Comparison of ENCODE assay signal across 8 mouse cellular contexts in the genomic region with DNA sequence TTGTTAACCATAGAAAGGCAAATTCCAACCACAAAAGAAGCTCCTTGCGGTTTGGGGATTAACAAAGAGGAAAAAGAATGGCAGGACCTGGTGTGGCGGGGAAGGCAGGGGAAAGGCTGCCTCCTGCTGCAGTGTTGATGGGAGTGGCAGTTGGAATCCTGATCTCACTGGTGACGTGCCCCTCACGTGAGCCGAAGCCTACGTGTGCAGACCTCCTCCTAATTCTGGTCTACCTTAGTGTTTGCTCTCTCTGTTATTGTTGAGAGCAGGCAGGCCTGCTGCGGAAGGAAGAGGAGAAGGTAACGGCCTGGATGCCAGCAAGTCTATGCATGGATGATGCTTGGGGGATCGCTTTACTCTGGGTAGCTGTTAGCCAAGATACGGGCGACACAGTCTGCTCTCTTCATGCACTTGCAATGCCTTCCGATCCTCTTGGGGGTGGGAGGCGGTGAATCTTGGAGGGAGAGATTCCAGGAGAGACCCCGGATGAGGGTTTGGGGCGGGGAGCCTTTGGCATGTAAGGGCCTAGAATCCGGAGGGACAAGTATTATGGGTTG. TPM values are rescaled to one million over a fixed set of nuclear protein-coding genes. Genes with fewer than 3 reads are reported as not detected.
DNase-seq lines count a peak whose midpoint lies in the region; ATAC-seq and TF ChIP-seq lines count a peak whose summit lies in the region.

Gene Armcx1 (plus strand): TSS at position 212 of the 557 bp plus-strand sequence.

- H3K4me1 ChIP-seq in embryonic facial prominence, embryonic 13.5 days, result peaks cover 4% of the 10 kb centered on the region; the same call in 1 of the 2 replicates
- no peaks in the 10 kb centered on the region for H3K4me1 ChIP-seq in limb, embryonic 12.5 days (replicated peaks)
- H3K4me1 ChIP-seq in midbrain, embryonic 14.5 days (ENCODE audit: control insufficient read depth, insufficient read depth, low read length), result no peaks in the 10 kb centered on the region
- H3K4me1 ChIP-seq in stomach, postnatal 0 days (replicated peaks; ENCODE audit: control insufficient read depth, insufficient read depth), result no peaks in the 10 kb centered on the region

- H3K4me3 ChIP-seq in embryonic facial prominence, embryonic 13.5 days, result peak within 1 kb of the TSS; percentile 51
- H3K4me3 ChIP-seq in limb, embryonic 12.5 days (replicated peaks), result peak within 1 kb of the TSS; percentile 52
- H3K4me3 ChIP-seq in midbrain, embryonic 14.5 days (replicated peaks; ENCODE audit: low read depth, low read length), result peak within 1 kb of the TSS; percentile 43
- peak within 1 kb of the TSS; percentile 46 for H3K4me3 ChIP-seq in stomach, postnatal 0 days (ENCODE audit: low read depth, low read length)

- H3K27me3 ChIP-seq in embryonic facial prominence, embryonic 13.5 days, result peaks cover 23% of the 10 kb centered on the region
- peaks cover 21% of the 10 kb centered on the region for H3K27me3 ChIP-seq in limb, embryonic 12.5 days
- no peaks in the 10 kb centered on the region; the same call in 1 of the 2 replicates for H3K27me3 ChIP-seq in midbrain, embryonic 14.5 days (ENCODE audit: control insufficient read depth, insufficient read depth, low read length)
- no peaks in the 10 kb centered on the region for H3K27me3 ChIP-seq in stomach, postnatal 0 days (ENCODE audit: control insufficient read depth, insufficient read depth, low read length)

- peak within 1 kb of the TSS; percentile 53 for H3K4me2 ChIP-seq in embryonic facial prominence, embryonic 13.5 days
- peak within 1 kb of the TSS; percentile 51 for H3K4me2 ChIP-seq in limb, embryonic 12.5 days
- H3K4me2 ChIP-seq in midbrain, embryonic 14.5 days (ENCODE audit: low read length), result peak within 1 kb of the TSS; percentile 61
- H3K4me2 ChIP-seq in stomach, postnatal 0 days (replicated peaks; ENCODE audit: low read depth), result peak within 1 kb of the TSS; percentile 56

- WGBS in embryonic facial prominence, embryonic 13.5 days, result 17% methylated on average over 16 of the region's 16 CpGs
- WGBS in limb, embryonic 12.5 days, result 15% methylated on average over 16 of the region's 16 CpGs
- WGBS in midbrain, embryonic 14.5 days, result 20% methylated on average over 16 of the region's 16 CpGs
- 14% methylated on average over 16 of the region's 16 CpGs for WGBS in stomach, postnatal 0 days

- TF ChIP-seq EP300 in stomach, postnatal 0 days (optimal IDR thresholded peaks at IDR 0.05), result no peak

- peak; percentile 91 for ATAC-seq in embryonic facial prominence, embryonic 13.5 days (ENCODE audit: insufficient number of reproducible peaks, insufficient read depth, low FRiP score, low TSS enrichment, low read depth)
- ATAC-seq in limb, embryonic 12.5 days (ENCODE audit: insufficient number of reproducible peaks, insufficient read depth, low FRiP score, low TSS enrichment, low read depth), result peak; percentile 89
- peak; percentile 97 for ATAC-seq in midbrain, embryonic 14.5 days (ENCODE audit: low FRiP score, low TSS enrichment)
- peak; percentile 91 for ATAC-seq in stomach, postnatal 0 days (ENCODE audit: low FRiP score, low TSS enrichment)

- peak within 1 kb of the TSS; percentile 92 for H3K27ac ChIP-seq in embryonic facial prominence, embryonic 13.5 days
- peak within 1 kb of the TSS; percentile 91 for H3K27ac ChIP-seq in limb, embryonic 12.5 days
- H3K27ac ChIP-seq in midbrain, embryonic 14.5 days (replicated peaks; ENCODE audit: low read depth, low read length), result peak within 1 kb of the TSS; percentile 92
- H3K27ac ChIP-seq in stomach, postnatal 0 days (replicated peaks), result peak within 1 kb of the TSS; percentile 86

- peaks cover 8% of the 10 kb centered on the region for H3K36me3 ChIP-seq in embryonic facial prominence, embryonic 13.5 days
- H3K36me3 ChIP-seq in limb, embryonic 12.5 days, result peaks cover 13% of the 10 kb centered on the region; the same call in 1 of the 2 replicates
- peaks cover 15% of the 10 kb centered on the region for H3K36me3 ChIP-seq in midbrain, embryonic 14.5 days (ENCODE audit: control insufficient read depth, insufficient read depth, low read length)
- no peaks in the 10 kb centered on the region for H3K36me3 ChIP-seq in stomach, postnatal 0 days (ENCODE audit: control insufficient read depth, insufficient read depth, low read length)

- no peaks in the 10 kb centered on the region for H3K9me3 ChIP-seq in embryonic facial prominence, embryonic 13.5 days
- H3K9me3 ChIP-seq in limb, embryonic 12.5 days, result no peaks in the 10 kb centered on the region
- no peaks in the 10 kb centered on the region for H3K9me3 ChIP-seq in midbrain, embryonic 14.5 days (ENCODE audit: control insufficient read depth, low read length)
- H3K9me3 ChIP-seq in stomach, postnatal 0 days (ENCODE audit: control insufficient read depth, low read length), result no peaks in the 10 kb centered on the region

- peak; percentile 50 for TF ChIP-seq CTCF in stomach, postnatal 0 days (IDR thresholded peaks at IDR 0.05; ENCODE audit: low read depth)

- peak; percentile 87 for DNase-seq in 3T3-L1 (ENCODE audit: low read depth, low spot score)
- peak; percentile 76 for DNase-seq in adrenal gland, postnatal 14 days
- DNase-seq in heart, adult 8-10 months (ENCODE audit: low spot score), result peak; percentile 40
- DNase-seq in kidney, adult 8-10 months, result peak; percentile 13 to 18
- DNase-seq in midbrain, embryonic 14.5 days, result peak; percentile 89
- peak; percentile 61 for DNase-seq in stomach, postnatal 0 days (ENCODE audit: low spot score)

- H3K9ac ChIP-seq in embryonic facial prominence, embryonic 13.5 days, result peak within 1 kb of the TSS; percentile 77
- H3K9ac ChIP-seq in limb, embryonic 12.5 days (replicated peaks), result peak within 1 kb of the TSS; percentile 60
- peak within 1 kb of the TSS; percentile 64 for H3K9ac ChIP-seq in midbrain, embryonic 14.5 days (replicated peaks; ENCODE audit: low read length)
- peak within 1 kb of the TSS; percentile 58 for H3K9ac ChIP-seq in stomach, postnatal 0 days (ENCODE audit: low read length)

RNA-seq across cellular contexts. Expression of gene Armcx1, which starts in this region (rescaled TPM):
- total RNA-seq in adrenal gland, postnatal 14 days (2021), result 18.6 and 19.3 TPM in 2 replicates
- 63.3 and 68.0 TPM in 2 replicates for polyA plus RNA-seq in embryonic facial prominence, embryonic 13.5 days (2015; fragmentation: Nextera tagmentation; extraction: Ambion mirVana)
- total RNA-seq in heart, adult 8-10 months (2022), result 1 to 10 TPM; 2.5 to 4.3 (median 3.4) TPM
- 59.1 and 66.5 TPM in 2 replicates for polyA plus RNA-seq in limb, embryonic 12.5 days (2016; fragmentation: Nextera tagmentation; extraction: Ambion mirVana)
- 70.1 and 70.2 TPM in 2 replicates for polyA plus RNA-seq in midbrain, embryonic 14.5 days (2014; fragmentation: Nextera tagmentation; extraction: Ambion mirVana)
- 14.9 and 15.2 TPM in 2 replicates for polyA plus RNA-seq in stomach, postnatal 0 days (2015; fragmentation: Nextera tagmentation; extraction: Ambion mirVana)

Comparison
In these comparisons a context has a peak if more than half of its experiments do, and no peak if none do; other contexts are left out.
1. Peak in every context shown above with its lines: DNase-seq, ATAC-seq, H3K4me3 ChIP-seq and H3K27ac ChIP-seq.
2. DNase-seq: peak in every context shown above with its lines; median percentile 89 in midbrain, embryonic 14.5 days; 87 in 3T3-L1; 76 in adrenal gland, postnatal 14 days; 61 in stomach, postnatal 0 days; 40 in heart, adult 8-10 months; 16 in kidney, adult 8-10 months.